21 mouse cellular contexts compared by ENCODE assay signal in the genomic region with DNA sequence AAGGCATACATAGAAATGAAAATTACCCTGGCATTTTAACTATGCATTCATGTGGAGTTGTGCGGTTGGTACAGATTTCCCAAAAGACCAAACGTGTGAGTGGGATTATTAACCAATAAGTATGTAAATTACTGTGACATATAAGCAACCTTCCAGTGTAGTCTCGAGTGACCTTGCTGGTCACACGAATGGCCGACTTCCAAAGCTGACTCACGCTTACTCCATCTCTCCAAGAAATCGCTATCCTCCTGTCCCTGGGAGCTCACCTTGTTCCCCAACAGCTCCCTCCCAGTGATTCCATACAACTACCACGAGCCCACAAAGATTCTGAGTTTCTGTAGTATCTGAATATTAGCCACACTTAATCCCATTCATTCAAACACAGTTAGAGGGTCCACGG.
"Had no signal": no experiment of that assay in that cellular context is flagged by ENCODE, and none has a peak within 500 bp of the region (broad histone marks: within the 10 kb centered on the region; RNA-seq: fewer than 3 reads in every experiment).

No protein-coding gene starts in this region.

- H3K4me1 ChIP-seq: limb, embryonic 10.5 days; liver, embryonic 12.5 days; liver, embryonic 15.5 days; lung, embryonic 15.5 days; neural tube, embryonic 13.5 days had no signal

- H3K27me3 ChIP-seq: limb, embryonic 13.5 days; liver, embryonic 12.5 days; liver, embryonic 15.5 days; lung, embryonic 15.5 days; neural tube, embryonic 13.5 days had no signal

- H3K36me3 ChIP-seq: limb, embryonic 10.5 days; limb, embryonic 13.5 days; liver, embryonic 12.5 days; liver, embryonic 15.5 days; lung, embryonic 15.5 days; neural tube, embryonic 13.5 days had no signal

- DNase-seq: kidney, postnatal 25 days; layer of hippocampus, adult 9-11 months; liver; lung, adult 18-20 months; lung, postnatal 10 days; lung, postnatal 36 days; retina, postnatal 1 day; right cerebral cortex, postnatal 25 days; spleen, adult 18-20 months; thymus, adult 18-20 months; thymus, postnatal 14 days; thymus, postnatal 4 days had no signal

- H3K27ac ChIP-seq: kidney, postnatal 0 days; layer of hippocampus, adult 2 months; limb, embryonic 10.5 days; limb, embryonic 13.5 days; liver, embryonic 12.5 days; liver, embryonic 15.5 days; lung, embryonic 15.5 days; neural tube, embryonic 13.5 days had no signal

- H3K4me3 ChIP-seq: layer of hippocampus, adult 2 months; limb, embryonic 10.5 days; limb, embryonic 13.5 days; liver, embryonic 12.5 days; liver, embryonic 15.5 days; lung, embryonic 15.5 days; myocyte; neural tube, embryonic 13.5 days had no signal
